Mouse (Mus musculus) embryonic facial prominence, embryonic 12.5 days (tissue): ENCODE data around the gene Filip1l. TPM values are rescaled to one million over a fixed set of nuclear protein-coding genes. Genes with fewer than 3 reads are reported as not detected.
A peak's percentile ranks its signal among the peaks of the same experiment; 100 is the strongest.

Experiments
- ATAC-seq: fragments of 200-750 bp; cut with Nextera tagmentation; 2 replicates; pipeline ENCODE4 v1.8.0; 2017; ENCODE audit not compliant: insufficient number of reproducible peaks, insufficient read depth, low FRiP score, low TSS enrichment
- H3K27ac ChIP-seq: fragments of 300-500 bp; sonication (generic); 2 replicates; pipeline ENCODE4 v1.5.1; 2016; ENCODE audit warnings: mild to moderate bottlenecking
- H3K27me3 ChIP-seq: fragments of 300-500 bp; sonication (generic); 2 replicates; pipeline ENCODE4 v1.6.1; 2016; ENCODE audit warnings: mild to moderate bottlenecking, moderate library complexity
- H3K36me3 ChIP-seq: fragments of 300-500 bp; sonication (generic); 2 replicates; pipeline ENCODE4 v1.6.1; 2016; ENCODE audit warnings: mild to moderate bottlenecking
- H3K4me1 ChIP-seq: fragments of 300-500 bp; sonication (generic); 2 replicates; pipeline ENCODE4 v1.6.1; 2016
- H3K4me2 ChIP-seq: fragments of 300-500 bp; sonication (generic); replicated peaks from 2 replicates; pipeline ENCODE4 v1.6.1; 2016; ENCODE audit warnings: mild to moderate bottlenecking, moderate library complexity
- H3K4me3 ChIP-seq: fragments of 300-500 bp; sonication (generic); 2 replicates; pipeline ENCODE4 v1.5.1; 2016; ENCODE audit warnings: mild to moderate bottlenecking
- H3K9ac ChIP-seq: fragments of 300-500 bp; sonication (generic); 2 replicates; pipeline ENCODE4 v1.6.1; 2016; ENCODE audit warnings: mild to moderate bottlenecking, moderate library complexity
- H3K9me3 ChIP-seq: fragments of 300-500 bp; sonication (generic); 2 replicates; pipeline ENCODE4 v1.6.1; 2016; ENCODE audit warnings: mild to moderate bottlenecking, moderate library complexity
- WGBS: fragments of 180-500 bp; shearing (Covaris S2); methylation state at CpG from one replicate; pipeline ENCODE4 v1.1.7; 2016; 5-methylcytosine and 5-hydroxymethylcytosine counted together
- polyA plus RNA-seq: library from polyadenylated mRNA; unstranded; fragments of >200 nt; fragmentation: Nextera tagmentation; extraction: Ambion mirVana; gene quantifications from 2 replicates; pipeline ENCODE4 v1.2.1, GENCODE M21; 2016

The Filip1l gene
- polyA plus RNA-seq, 1 experiment from 2014 or later, result 27.4 TPM

GRCm38 (mm10) chr16:57423001-57423800, 70.3 kb downstream of the Filip1l start:
- no peak overlapping the region for H3K27ac ChIP-seq
- 52% methylated on average over 6 of the region's 6 CpGs for WGBS
- no peak overlapping the region for H3K4me2 ChIP-seq
- peaks cover 22% of the 10 kb centered on the region; the same call in 1 of the 2 replicates for H3K4me1 ChIP-seq
- no peak overlapping the region for H3K4me3 ChIP-seq
- H3K9me3 ChIP-seq, result no peaks in the 10 kb centered on the region
- no peaks in the 10 kb centered on the region for H3K36me3 ChIP-seq
- ATAC-seq, result no peak
- no peaks in the 10 kb centered on the region for H3K27me3 ChIP-seq
- H3K9ac ChIP-seq, result no peak overlapping the region

GRCm38 (mm10) chr16:57426680-57427079, 73.8 kb downstream of the Filip1l start:
- peaks cover 15% of the 10 kb centered on the region; the same call in 1 of the 2 replicates for H3K4me1 ChIP-seq
- H3K9ac ChIP-seq, result no peak overlapping the region
- 66% methylated on average over 10 of the region's 10 CpGs for WGBS
- no peaks in the 10 kb centered on the region for H3K9me3 ChIP-seq
- no peak overlapping the region for H3K4me3 ChIP-seq
- no peaks in the 10 kb centered on the region for H3K27me3 ChIP-seq
- H3K4me2 ChIP-seq, result no peak overlapping the region
- no peak for ATAC-seq
- H3K27ac ChIP-seq, result no peak overlapping the region
- no peaks in the 10 kb centered on the region for H3K36me3 ChIP-seq

- Histone ChIP-seq H3K9me3 (no peaks in the 10 kb centered on the region), H3K4me2 (no peak overlapping the region), H3K4me3 (no peak overlapping the region), H3K36me3 (no peaks in the 10 kb centered on the region), H3K27me3 (no peaks in the 10 kb centered on the region), H3K4me1 (peaks cover 12% of the 10 kb centered on the region; the same call in 1 of the 2 replicates), H3K27ac (no peak overlapping the region), H3K9ac (no peak overlapping the region)
- ATAC-seq, result no peak
- 75% methylated on average over 7 of the region's 7 CpGs for WGBS
These were observed 74.8 kb downstream of the Filip1l start for GRCm38 (mm10) chr16:57427516-57428285.

GRCm38 (mm10) chr16:57428977-57429376, 76.1 kb downstream of the Filip1l start:
- H3K4me2 ChIP-seq, result no peak overlapping the region
- H3K4me3 ChIP-seq, result no peak overlapping the region
- H3K9me3 ChIP-seq, result no peaks in the 10 kb centered on the region
- no peak overlapping the region for H3K9ac ChIP-seq
- H3K27me3 ChIP-seq, result no peaks in the 10 kb centered on the region
- H3K27ac ChIP-seq, result no peak overlapping the region
- no peak for ATAC-seq
- H3K4me1 ChIP-seq, result peaks cover 4% of the 10 kb centered on the region; the same call in 1 of the 2 replicates
- no peaks in the 10 kb centered on the region for H3K36me3 ChIP-seq
- WGBS, result 75% methylated on average over 5 of the region's 5 CpGs

GRCm38 (mm10) chr16:57431294-57431693, 78.4 kb downstream of the Filip1l start:
- Histone ChIP-seq H3K36me3 (no peaks in the 10 kb centered on the region), H3K27ac (no peak overlapping the region), H3K4me3 (no peak overlapping the region), H3K9me3 (no peaks in the 10 kb centered on the region), H3K27me3 (no peaks in the 10 kb centered on the region), H3K4me2 (no peak overlapping the region), H3K4me1 (peaks cover 4% of the 10 kb centered on the region; the same call in 1 of the 2 replicates), H3K9ac (no peak overlapping the region)
- WGBS, result 92% methylated on average over 3 of the region's 3 CpGs
- no peak for ATAC-seq

GRCm38 (mm10) chr16:57433173-57433572, 80.3 kb downstream of the Filip1l start:
- no peak for ATAC-seq
- H3K27me3 ChIP-seq, result no peaks in the 10 kb centered on the region
- no peaks in the 10 kb centered on the region for H3K36me3 ChIP-seq
- no peak overlapping the region for H3K4me3 ChIP-seq
- no peak overlapping the region for H3K4me2 ChIP-seq
- H3K4me1 ChIP-seq, result peaks cover 9% of the 10 kb centered on the region
- H3K9ac ChIP-seq, result no peak overlapping the region
- whole genome bisulfite sequencing, result 81% methylated on average over 4 of the region's 4 CpGs
- no peaks in the 10 kb centered on the region for H3K9me3 ChIP-seq
- H3K27ac ChIP-seq, result no peak overlapping the region

GRCm38 (mm10) chr16:57433671-57434070, 80.8 kb downstream of the Filip1l start:
- H3K27ac ChIP-seq, result no peak overlapping the region
- no peak overlapping the region for H3K4me3 ChIP-seq
- no peak for ATAC-seq
- WGBS, result 90% methylated on average over 6 of the region's 6 CpGs
- H3K27me3 ChIP-seq, result no peaks in the 10 kb centered on the region
- H3K9me3 ChIP-seq, result no peaks in the 10 kb centered on the region
- H3K4me2 ChIP-seq, result no peak overlapping the region
- H3K4me1 ChIP-seq, result peaks cover 14% of the 10 kb centered on the region
- H3K36me3 ChIP-seq, result no peaks in the 10 kb centered on the region
- H3K9ac ChIP-seq, result no peak overlapping the region

GRCm38 (mm10) chr16:57434640-57435039, 81.7 kb downstream of the Filip1l start:
- Histone ChIP-seq H3K4me1 (peaks cover 20% of the 10 kb centered on the region), H3K9me3 (no peaks in the 10 kb centered on the region), H3K36me3 (no peaks in the 10 kb centered on the region), H3K9ac (no peak overlapping the region), H3K4me2 (no peak overlapping the region), H3K4me3 (no peak overlapping the region), H3K27me3 (no peaks in the 10 kb centered on the region), H3K27ac (no peak overlapping the region)
- no peak for ATAC-seq
- 79% methylated on average over 3 of the region's 3 CpGs for WGBS

- H3K9ac ChIP-seq, result no peak overlapping the region
- no peaks in the 10 kb centered on the region for H3K36me3 ChIP-seq
- H3K27ac ChIP-seq, result peak overlapping the region; percentile 71
- no peak overlapping the region for H3K4me3 ChIP-seq
- 41% methylated on average over 11 of the region's 11 CpGs for WGBS
- no peak overlapping the region for H3K4me2 ChIP-seq
- no peaks in the 10 kb centered on the region for H3K27me3 ChIP-seq
- peaks cover 22% of the 10 kb centered on the region for H3K4me1 ChIP-seq
- no peaks in the 10 kb centered on the region for H3K9me3 ChIP-seq
- ATAC-seq, result peak; percentile 65
These were observed 84.8 kb downstream of the Filip1l start for GRCm38 (mm10) chr16:57437523-57438287.

GRCm38 (mm10) chr16:57438288-57438685, 85.4 kb downstream of the Filip1l start:
- Histone ChIP-seq H3K4me3 (no peak overlapping the region), H3K9me3 (no peaks in the 10 kb centered on the region), H3K9ac (no peak overlapping the region), H3K27me3 (no peaks in the 10 kb centered on the region), H3K4me1 (peaks cover 22% of the 10 kb centered on the region), H3K27ac (peak overlapping the region; percentile 71), H3K36me3 (no peaks in the 10 kb centered on the region), H3K4me2 (no peak overlapping the region)
- 47% methylated on average over 5 of the region's 5 CpGs for WGBS
- no peak for ATAC-seq

- H3K27me3 ChIP-seq, result no peaks in the 10 kb centered on the region
- H3K36me3 ChIP-seq, result no peaks in the 10 kb centered on the region
- H3K9me3 ChIP-seq, result no peaks in the 10 kb centered on the region
- no peak overlapping the region for H3K9ac ChIP-seq
- 86% methylated on average over 11 of the region's 11 CpGs for WGBS
- no peak overlapping the region for H3K4me3 ChIP-seq
- H3K4me1 ChIP-seq, result peaks cover 22% of the 10 kb centered on the region
- H3K27ac ChIP-seq, result no peak overlapping the region
- no peak for ATAC-seq
- H3K4me2 ChIP-seq, result no peak overlapping the region
These were observed 86.3 kb downstream of the Filip1l start for GRCm38 (mm10) chr16:57439206-57439605.
